Mouse (Mus musculus) CD4-positive, CD25-positive, alpha-beta regulatory T cell, adult 9 weeks (primary cell): Measurements from ENCODE around the gene Tbc1d22b. TPM values are rescaled to one million over a fixed set of nuclear protein-coding genes. Genes with fewer than 3 reads are reported as not detected.

Experiments used
- polyA plus RNA-seq: library from polyadenylated mRNA; unstranded; fragments of 100-300 nt; shearing (Covaris generic); gene quantifications from one replicate; pipeline ENCODE4 v1.2.1, GENCODE M21; 2017

The Tbc1d22b gene
- 30.4 TPM for polyA plus RNA-seq

DNA sequence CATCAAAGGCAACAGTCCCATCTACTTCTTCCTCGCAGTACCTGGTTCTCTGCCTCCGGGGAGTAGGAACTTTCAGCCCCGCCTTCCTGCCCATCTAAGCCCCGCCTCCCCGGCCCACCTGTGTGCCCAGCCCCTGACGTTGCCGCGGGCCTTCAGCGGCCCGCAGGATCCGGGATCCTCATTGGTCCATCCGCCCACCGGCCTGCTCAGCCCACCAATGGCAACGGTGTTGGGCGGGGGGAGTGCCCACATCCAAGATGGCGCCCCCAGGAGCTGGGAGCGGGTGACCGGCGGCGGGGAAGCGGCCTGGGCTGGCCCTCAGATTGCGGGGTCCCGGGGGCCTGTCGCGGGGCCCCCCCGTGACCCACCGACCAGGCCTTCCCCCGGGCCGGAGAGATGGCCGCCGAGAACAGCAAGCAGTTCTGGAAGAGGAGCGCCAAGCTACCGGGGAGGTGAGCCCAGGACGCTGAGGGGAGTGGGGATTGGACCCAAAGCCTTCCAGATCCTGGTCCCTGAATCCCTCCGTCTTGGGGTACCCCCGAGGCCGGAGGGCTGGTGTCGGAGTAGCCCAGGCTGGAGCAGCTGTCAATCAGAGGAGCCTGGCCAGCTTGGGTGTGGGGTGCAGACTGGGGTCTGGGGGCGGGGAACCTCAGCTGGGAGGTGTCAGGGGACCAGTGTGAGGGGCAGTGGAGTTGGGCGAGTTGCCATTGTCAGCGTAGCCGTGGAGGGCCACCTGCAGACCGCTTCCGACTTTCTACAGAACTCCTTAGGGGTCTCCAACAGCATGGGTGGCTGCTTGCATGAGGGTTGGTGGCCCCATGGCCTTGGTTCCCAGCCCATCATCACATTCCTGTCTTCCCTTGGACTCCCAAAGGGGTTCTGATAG, at the start of gene Tbc1d22b, which contains the start of gene Gm17657:
TSS of gene Tbc1d22b (plus strand) at position 243 of the 886 bp plus-strand sequence.
TSS of gene Gm17657 (minus strand) at position 96 of the 886 bp plus-strand sequence.

GRCm38 (mm10) chr17:29552162-29552732, 2.7 kb downstream of the Tbc1d22b start, which contains the start of gene Tmem217:
TSS of gene Tmem217 (minus strand) at chr17:29552385.

DNA sequence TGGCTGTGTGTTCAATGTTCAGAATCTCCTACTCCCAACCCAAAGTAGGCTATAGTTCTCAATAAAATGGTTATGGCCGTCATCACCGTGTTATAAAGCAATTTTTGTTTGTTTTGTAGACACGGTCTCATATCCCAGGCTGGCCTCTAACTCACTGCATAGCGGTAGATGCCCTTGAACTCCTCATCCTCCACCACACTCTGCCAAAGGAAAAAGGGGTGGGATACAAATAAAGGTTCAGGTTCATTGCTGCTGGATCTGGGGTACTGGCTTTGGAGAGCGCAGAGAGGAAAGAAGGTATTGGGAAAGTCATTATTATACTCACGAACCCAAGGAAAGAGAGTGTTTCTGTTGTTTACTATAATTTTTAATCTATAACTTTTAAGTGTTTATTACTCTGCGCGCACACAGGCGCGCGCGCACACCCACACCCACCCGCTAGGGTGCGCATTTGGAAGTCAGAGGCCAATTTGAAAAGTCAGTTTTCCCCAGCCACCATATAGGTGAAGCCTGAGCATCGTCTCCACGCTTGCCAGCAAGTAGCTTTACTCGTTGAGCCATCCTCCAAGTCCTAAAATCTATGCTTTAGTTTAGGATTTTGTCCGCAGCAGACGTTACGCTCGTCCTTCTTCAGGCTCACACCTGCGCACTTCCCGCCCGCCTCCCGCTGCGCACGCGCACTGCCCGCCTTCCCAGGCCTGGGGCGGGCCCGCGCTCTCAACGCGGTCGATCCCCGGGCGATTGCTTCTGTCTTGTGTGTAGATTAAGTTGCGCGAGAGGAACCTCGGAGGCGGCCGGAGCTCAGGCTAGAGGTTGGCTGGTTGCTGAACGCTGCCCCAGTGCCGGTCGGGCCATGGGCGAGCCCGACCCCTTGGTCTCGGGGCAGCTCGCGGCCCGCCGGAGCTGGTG, 64.8 kb downstream of the Tbc1d22b start, which contains the start of the genes Rnf8 and Gm28043:
TSS of gene Rnf8 (plus strand) at position 676 of the 909 bp plus-strand sequence.
TSS of gene Gm28043 (plus strand) at position 762 of the 909 bp plus-strand sequence.

Other genes with a start within 250 kb of the Tbc1d22b start
- gene Pi16, start 232.1 kb upstream of the Tbc1d22b start, polyA plus RNA-seq: 0.16 TPM
- gene Mtch1, start 201.9 kb upstream of the Tbc1d22b start, polyA plus RNA-seq: 7.5 TPM
- gene Fgd2, start 188.9 kb upstream of the Tbc1d22b start, polyA plus RNA-seq: 1.3 TPM
- gene Pim1, start 59.0 kb upstream of the Tbc1d22b start, polyA plus RNA-seq: 34.1 TPM
- gene Gm17657, start 147 bp upstream of the Tbc1d22b start, polyA plus RNA-seq: not detected
- gene Tmem217, start 2.6 kb downstream of the Tbc1d22b start, polyA plus RNA-seq: 5.6 TPM
- gene Rnf8, start 65.0 kb downstream of the Tbc1d22b start, polyA plus RNA-seq: 29.9 TPM
- gene Gm28043, start 65.1 kb downstream of the Tbc1d22b start, polyA plus RNA-seq: 8.0 TPM
- 283 TPM for gene Cmtr1, start 110.8 kb downstream of the Tbc1d22b start, polyA plus RNA-seq
- 10.5 TPM for gene Ccdc167, start 167.3 kb downstream of the Tbc1d22b start, polyA plus RNA-seq